Mouse (Mus musculus) gastrocnemius, postnatal 36 days (tissue): ENCODE data around the gene Hmgb1. TPM values are rescaled to one million over a fixed set of nuclear protein-coding genes. Genes with fewer than 3 reads are reported as not detected.
A peak's percentile ranks its signal among the peaks of the same experiment; 100 is the strongest.

Source experiments
- DNase-seq, 2 experiments: peaks; one replicate each; pipeline ENCODE4 v3.0.0; 2022
- intact Hi-C: fragments of 180-260 bp; cut with DNase I; formaldehyde crosslinking; loops from one replicate; pipeline ENCODE4 v1.15.1; 2025
- total RNA-seq, 2 experiments: library from RNA; stranded (reverse); gene quantifications; 2 replicates each; pipeline ENCODE4 v1.2.3; 2021

The Hmgb1 gene
- total RNA-seq, 2 experiments from 2014 or later: 86.3 to 104 TPM

DNA sequence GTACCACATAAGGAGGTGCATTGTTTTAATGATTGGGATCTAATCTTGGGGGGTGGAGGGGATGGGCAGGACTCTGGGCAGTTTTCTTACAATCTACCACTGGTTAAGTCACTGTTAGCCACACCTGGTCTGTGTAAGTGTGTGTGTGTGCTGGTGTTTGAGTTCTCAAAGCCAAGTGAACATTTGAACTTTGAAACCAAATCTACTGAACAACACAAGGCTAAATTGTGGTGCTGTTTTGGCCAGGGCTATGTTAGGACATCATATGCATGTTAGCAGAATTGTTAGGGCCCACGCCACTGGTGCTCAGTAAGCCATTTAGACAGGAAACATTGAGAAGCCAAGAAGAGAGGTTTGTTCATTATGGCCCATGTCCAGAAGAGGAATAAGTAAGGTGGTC lies 14.5 kb upstream of the Hmgb1 start:
- no peak for DNase-seq
- intact Hi-C loops: no loop called here

DNA sequence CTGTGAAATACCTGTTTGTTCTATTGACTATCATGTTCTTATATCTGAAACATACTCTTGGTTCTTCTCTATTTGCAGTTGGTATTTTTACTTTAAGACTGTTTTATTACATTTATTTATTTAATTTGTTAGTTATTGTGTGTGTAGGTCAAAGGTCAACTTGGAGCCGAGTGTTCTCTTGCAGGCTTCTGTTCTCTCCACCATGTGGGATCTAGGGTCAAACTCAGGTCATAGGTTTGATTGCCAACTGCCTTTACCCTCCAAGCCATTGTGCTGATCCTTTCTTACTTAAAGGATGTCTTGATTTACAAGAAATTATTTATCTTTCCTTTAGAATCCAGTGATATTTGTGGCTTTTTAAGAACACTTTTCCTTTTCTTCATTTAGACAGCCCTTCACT lies 12.3 kb upstream of the Hmgb1 start:
- intact Hi-C loops: no loop called here
- no peak for DNase-seq

GRCm38 (mm10) chr5:149190160-149190559 lies 5.9 kb upstream of the Hmgb1 start:
- DNase-seq: no peak
- intact Hi-C loops: no loop called here

- DNase-seq: no peak
- intact Hi-C loops: loop anchor here (2.0 to 5.0 kb wide), 2 partner anchors 41 to 257 kb away; partner anchors contain the start of gene Katnal1
Measured at GRCm38 (mm10) chr5:149185806-149186205, 1.5 kb upstream of the Hmgb1 start.

DNA sequence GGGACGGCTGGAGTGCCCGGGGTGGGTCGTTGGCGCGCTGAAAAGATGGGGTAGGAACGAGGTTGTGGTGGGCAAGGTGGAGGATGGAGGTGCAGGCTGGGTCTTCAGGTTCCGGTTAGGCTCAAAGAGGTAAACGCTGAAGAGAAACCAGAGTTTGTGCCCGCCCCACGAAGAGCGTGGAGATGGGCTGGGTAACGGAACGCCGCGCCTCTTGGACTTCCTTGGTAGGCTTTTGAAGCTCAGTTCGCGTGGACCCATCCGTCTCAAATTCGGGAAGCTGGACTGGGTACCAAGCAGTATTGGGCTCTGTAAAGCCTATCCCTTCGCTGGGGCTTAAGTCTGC lies 526 bp upstream of the Hmgb1 start:
- peak in 1 of 2 experiments; percentile 29 for DNase-seq
- intact Hi-C loops: loop anchor here (1.0 to 5.0 kb wide), 3 partner anchors 42 to 256 kb away; partner anchors contain the start of gene Katnal1

- intact Hi-C loops: loop anchor here (1.0 to 2.0 kb wide), 2 partner anchors 131 to 255 kb away; partner anchors contain the start of gene Katnal1
- DNase-seq: no peak
Measured at GRCm38 (mm10) chr5:149183721-149184103, 577 bp downstream of the Hmgb1 start.

- intact Hi-C loops: no loop called here
- no peak for DNase-seq
Measured at GRCm38 (mm10) chr5:149183122-149183521, 1.2 kb downstream of the Hmgb1 start.

GRCm38 (mm10) chr5:149182186-149182870 lies 2.0 kb downstream of the Hmgb1 start:
- intact Hi-C loops: no loop called here
- no peak for DNase-seq

DNA sequence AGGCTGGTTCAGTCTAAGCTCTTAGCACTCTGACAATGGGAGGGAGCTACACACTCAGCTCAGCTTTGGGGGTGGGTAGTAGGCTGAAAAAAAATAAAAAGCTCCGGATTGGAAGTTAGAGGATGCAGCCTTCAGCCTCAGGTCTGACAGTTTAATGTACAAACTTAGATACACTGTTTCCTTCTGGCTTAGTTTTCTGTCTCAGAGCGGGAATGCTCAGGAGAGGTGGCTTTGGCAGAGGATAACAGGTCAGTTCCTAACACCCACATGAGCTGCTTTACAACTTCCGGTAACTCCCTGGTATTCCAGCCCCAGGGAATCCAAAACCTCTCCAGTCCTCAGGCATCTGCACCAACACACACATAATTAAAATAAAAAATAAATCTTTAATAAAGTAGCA lies 4.5 kb downstream of the Hmgb1 start:
- intact Hi-C loops: no loop called here
- no peak for DNase-seq

DNA sequence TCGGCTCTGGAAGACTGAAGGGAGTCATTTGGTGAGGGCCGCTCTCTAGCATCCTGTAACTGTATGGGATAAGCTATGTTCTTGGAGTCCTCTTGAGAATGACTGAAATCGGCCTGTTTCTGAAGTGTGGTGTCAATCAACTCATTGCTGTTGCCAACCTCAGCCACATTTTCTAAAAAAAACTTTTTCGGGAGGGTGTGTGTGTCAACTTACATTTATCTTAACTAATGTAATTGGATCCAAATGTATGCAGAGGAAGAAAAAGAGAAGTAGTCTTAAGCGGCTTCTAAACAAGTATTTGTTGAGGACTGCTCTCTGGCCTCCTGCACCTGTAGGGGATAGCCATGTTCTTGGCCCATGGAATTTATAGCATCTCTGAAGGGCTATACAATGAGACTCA lies 6.2 kb downstream of the Hmgb1 start:
- intact Hi-C loops: no loop called here
- no peak for DNase-seq

- DNase-seq: no peak
- intact Hi-C loops: no loop called here
Measured at GRCm38 (mm10) chr5:149175736-149176135, 8.6 kb downstream of the Hmgb1 start.

- intact Hi-C loops: no loop called here
- DNase-seq: no peak
Measured at GRCm38 (mm10) chr5:149174527-149174926, 9.8 kb downstream of the Hmgb1 start.

DNA sequence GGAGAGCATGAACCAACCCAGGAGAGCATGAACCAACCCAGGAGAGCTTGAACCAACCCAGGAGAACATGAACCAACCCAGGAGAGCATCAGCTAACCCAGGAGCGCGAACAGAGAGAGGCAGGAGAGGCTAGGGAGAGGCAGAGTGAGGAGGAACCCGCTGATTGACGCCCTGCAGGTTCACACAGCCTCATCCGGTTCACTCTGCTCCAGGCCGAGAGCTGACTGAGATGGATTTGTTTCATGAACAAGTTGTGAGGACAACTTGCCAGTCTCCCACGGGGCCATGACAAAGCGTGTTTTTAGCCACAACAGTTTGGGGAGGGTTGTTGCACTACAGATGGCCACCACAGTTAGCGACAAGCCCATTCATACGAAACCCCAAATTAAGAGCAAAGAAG lies 12.0 kb downstream of the Hmgb1 start:
- intact Hi-C loops: no loop called here

DNA sequence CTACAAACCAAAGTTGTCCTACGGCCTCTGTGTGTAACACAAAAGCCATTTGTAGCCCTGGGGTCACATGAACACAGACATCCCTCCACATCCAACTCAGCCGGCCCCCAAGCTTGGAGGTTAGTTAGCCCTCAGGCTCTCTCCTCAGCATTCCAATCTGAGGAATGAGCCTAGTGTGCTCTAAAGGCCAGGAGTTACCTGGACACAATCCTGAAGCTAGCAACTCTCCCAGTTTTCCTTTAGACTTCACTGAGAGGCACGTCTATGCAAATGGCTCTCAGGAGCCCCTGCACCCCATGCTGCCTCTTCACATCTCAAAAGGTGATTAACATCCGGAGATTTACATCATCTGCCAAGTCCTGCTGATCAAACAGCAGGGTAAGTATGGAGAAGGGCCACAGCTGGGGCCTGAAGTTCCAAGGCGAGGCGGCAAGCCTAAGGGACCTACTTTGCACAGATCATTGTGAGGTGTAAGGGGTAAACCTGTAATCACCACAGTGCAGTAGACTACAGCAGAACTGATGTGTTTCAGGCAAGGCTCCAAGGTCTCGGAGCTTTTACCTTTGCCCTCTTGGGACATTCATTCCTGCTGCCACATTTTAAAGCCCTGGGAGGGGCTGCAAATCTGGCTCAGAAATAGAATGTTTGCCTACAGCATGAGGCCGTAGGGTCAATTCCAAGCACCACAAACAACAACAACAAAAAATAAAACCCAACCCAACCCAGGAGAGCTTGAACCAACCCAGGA lies 13.3 kb downstream of the Hmgb1 start:
- DNase-seq: no peak
- intact Hi-C loops: no loop called here

More for the DNA sequence above, 12.0 kb downstream of the Hmgb1 start:
- DNase-seq: no peak

DNA sequence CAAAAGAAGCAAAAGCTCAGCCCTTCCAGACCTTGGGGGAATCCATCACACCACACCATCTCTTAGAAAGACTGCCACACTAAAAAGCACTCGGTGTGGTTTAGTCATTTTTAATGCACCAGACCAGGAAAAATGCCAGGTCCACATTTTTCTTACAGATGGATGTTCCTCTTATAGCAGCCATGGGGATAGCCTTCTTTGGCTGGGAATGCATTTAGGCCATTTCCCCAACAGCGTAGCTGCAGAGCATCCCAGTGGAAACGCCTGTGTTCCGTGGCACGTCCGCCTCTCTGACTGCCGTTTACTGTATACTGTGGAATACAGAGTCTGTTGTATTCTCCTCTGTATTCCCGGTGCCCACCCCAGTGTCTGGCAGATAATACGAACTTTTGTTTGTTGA lies 15.5 kb downstream of the Hmgb1 start:
- intact Hi-C loops: no loop called here
- DNase-seq: no peak

DNA sequence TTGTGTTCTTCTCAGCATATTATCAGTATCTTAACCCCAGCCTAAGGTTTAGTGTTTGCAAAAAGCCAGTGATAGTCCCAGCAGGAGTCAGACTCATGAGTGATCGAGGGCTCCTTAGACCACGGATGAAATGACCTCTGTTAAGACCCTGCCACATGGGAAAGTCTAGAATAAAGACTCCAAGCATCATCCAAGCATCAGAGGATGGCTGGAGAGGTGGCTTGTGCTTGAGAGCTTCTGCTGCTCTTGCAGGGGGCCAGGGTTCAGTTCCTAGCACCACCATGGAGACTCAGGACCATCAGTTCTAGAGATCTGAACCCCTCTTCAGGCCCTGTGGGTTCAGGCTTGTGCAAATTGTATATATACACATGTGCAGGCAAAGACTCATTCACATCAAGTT lies 16.2 kb downstream of the Hmgb1 start:
- intact Hi-C loops: no loop called here
- DNase-seq: no peak

DNA sequence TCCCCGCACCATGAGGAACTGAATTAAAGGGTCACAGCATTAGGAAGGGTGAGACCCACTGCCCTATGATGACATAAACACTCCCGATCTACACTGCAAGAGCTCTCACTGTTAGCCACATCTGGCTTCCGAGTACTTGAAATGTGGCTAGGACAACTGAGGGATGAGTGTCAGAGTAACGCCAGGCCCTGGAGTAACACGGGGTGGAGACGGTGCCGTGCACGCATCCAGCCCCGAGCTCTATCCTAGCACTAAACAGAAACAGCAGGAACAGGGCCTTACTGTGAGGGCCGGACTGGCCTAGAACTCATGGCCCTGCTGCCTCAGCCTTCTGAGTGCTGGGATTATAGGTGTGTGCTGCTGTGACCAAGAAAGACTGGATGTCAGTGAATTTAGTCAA lies 18.3 kb downstream of the Hmgb1 start:
- intact Hi-C loops: no loop called here
- no peak for DNase-seq

DNA sequence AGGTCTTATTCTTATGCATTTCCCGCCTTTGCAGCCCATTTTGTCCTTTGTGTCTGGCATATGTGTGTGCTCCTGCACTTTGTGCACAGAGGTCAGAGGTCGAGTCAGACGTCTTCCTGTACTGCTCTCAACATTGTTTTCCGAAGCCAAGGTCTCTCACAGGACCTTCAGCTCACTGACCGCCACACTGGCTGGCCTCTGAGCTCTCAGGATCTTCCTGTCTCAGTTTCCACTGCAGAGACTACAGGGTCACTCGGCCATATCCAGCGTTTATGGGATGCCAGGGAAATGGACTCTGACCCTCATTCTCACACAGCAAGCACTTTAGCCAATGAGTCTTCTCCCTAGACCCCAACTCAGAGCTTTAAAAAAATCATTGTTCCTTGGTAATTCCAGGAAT lies 19.4 kb downstream of the Hmgb1 start:
- DNase-seq: no peak
- intact Hi-C loops: no loop called here

GRCm38 (mm10) chr5:149162890-149163289 lies 21.4 kb downstream of the Hmgb1 start:
- no peak for DNase-seq
- intact Hi-C loops: no loop called here

DNA sequence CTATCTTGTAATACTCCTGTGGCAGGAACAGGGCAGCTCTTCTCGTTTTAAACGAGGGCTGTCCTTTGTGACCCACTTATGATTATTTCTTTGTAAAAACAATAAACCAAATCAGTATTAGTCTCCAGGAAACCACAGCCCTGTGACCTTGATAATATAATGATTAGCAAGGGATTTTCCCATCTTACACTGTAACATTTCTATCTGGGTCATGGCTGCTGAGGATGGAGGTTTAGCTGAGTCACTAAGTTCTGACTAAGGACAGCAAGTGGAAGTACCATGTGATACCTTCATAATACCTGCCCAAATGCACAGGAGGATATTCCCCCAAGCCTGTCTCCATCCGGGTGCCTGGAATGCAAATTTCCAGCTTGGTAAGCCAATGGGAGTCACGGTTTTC lies 23.8 kb downstream of the Hmgb1 start:
- DNase-seq: no peak
- intact Hi-C loops: no loop called here

DNA sequence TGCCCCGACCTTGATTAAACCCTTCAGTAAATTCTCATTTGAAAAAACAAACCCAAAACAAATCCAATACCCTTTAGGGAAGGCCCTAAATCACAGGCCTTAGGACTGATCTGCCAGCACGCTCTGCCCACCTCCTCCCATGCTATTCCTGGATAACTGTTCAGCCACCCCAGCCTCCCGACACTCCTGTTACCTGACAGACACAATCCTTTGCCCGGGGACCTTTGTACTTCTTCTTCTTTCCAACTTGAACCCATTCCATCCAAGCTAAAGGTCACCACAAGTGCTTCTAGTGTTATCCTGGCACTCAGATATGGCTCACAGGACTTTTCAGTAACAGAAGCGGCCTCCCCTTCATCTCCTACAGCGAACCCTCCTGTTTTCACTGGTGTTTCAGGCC lies 25.3 kb downstream of the Hmgb1 start:
- DNase-seq: no peak
- intact Hi-C loops: no loop called here

DNA sequence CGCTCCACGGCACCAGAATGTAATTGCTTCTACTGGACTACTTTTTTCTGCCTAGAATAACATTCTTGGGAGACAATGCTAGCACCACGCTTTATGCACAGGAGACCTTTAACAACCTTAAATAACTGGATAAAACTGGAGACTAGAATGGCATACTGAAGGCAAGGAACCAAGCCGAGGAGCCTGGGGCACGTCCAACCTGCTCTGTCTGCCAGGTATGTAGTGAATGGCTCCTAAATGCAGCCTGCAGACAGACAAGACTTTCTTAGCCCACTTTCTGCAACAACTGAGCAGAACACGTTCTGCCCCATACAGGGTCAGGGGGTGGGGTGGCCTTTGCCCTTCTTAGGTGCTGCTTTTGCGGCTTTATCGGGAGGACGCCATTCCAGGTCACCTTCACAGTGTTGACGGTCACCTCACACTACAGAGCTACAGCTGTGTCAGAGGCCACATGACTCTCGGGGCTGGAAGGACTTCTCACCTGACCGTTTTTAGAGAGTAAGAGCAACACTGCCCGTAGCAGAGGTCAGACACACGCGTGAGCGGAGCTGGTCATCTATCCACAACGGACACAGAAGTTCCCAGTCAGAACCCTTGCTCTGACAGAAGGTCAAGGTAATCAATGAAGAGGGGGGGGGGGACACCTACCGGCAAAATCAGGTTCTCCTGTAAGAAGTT lies 27.3 kb downstream of the Hmgb1 start:
- intact Hi-C loops: no loop called here
- no peak for DNase-seq
